Mouse (Mus musculus): ENCODE measurements at regions not wholly inside any gene's neighbourhood (a gene's known extent, or its start where the extent isn't known, plus 50 kb on each side); places are given as distances from the start of the nearest gene placed in this dataset.

DNA sequence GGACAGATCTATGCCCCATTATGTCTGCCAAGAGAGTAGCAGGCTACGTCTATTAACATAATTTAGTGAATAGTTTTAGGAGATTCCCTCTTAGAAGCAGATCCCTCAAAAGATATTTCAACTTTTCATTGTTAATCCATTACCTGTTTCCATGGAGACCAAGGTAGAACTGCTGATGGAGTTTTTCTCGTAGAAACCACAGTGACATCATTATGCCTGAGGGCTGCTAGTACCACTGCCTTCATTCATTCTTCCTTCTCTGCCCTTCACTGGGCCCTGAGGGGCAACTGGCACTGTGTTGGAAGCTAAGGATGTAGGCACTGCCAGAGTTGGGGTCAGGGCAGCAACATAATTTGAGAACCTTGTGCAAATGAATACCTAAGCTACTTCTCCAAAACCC lies 198.2 kb downstream of the Cep170 start:
- H3K79me2 ChIP-seq (replicated peaks; ENCODE audit: control insufficient read depth, extremely low read depth, insufficient read depth, poor library complexity, severe bottlenecking): no peaks in the 10 kb centered on the region
- dilution Hi-C loops (cut with MboI; ENCODE audit: extremely low pct_ligation_motif_present, extremely low pct_unique_long_range_greater_than_20kb, low sequenced_read_pairs): no loop called here

DNA sequence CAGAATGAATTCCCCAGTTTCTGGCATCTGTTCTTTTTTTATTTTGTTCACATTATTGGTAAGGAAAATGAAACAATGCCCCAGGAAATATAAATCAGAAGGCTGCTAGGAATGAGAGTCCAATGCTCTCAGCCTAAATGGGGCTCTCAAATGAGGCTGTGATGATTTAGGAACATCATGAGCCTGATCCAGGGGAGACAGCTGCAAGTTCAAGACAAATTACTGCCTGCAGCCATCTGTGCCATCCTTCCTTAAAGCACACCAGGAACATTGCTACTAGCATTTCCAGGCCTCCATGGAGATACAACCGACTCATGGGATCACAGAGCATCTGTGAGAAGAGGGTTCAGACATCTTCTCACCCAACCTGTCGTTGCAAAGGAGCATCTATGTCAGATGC lies 219.6 kb downstream of the Cep170 start:
- DNase-seq (ENCODE audit: extremely low read depth): no peak
- no peaks in the 10 kb centered on the region for H3K79me2 ChIP-seq (replicated peaks; ENCODE audit: control insufficient read depth, extremely low read depth, insufficient read depth, poor library complexity, severe bottlenecking)
- no peak overlapping the region for H3K4me2 ChIP-seq (ENCODE audit: insufficient read depth, low read depth, poor library complexity, severe bottlenecking)
- no peaks in the 10 kb centered on the region for H3K27me3 ChIP-seq (replicated peaks)
- no peaks in the 10 kb centered on the region for H3K9me3 ChIP-seq (replicated peaks; ENCODE audit: low read length)
- H3K4me1 ChIP-seq (ENCODE audit: control insufficient read depth in 1 of 2, insufficient read depth in 2 of 2): no peaks in the 10 kb centered on the region
- dilution Hi-C loops (cut with MboI; ENCODE audit: extremely low pct_ligation_motif_present, extremely low pct_unique_long_range_greater_than_20kb, low sequenced_read_pairs) (no loop called here), in situ Hi-C loops (cut with MboI; ENCODE audit: low pct_ligation_motif_present, low pct_unique_long_range_greater_than_20kb, low sequenced_read_pairs) (no loop called here)
- H3K36me3 ChIP-seq (replicated peaks in 1 of 2; ENCODE audit: control insufficient read depth in 1 of 2, insufficient read depth in 1 of 2, low read length in 1 of 2): no peaks in the 10 kb centered on the region
- no peak overlapping the region for H3K9ac ChIP-seq (ENCODE audit: insufficient read depth, low read depth)
- H3K4me3 ChIP-seq (replicated peaks in 1 of 3; ENCODE audit: low read depth in 2 of 3, low read length in 2 of 3, poor library complexity in 1 of 3): no peak overlapping the region
- TF ChIP-seq EP300 (IDR thresholded peaks at IDR 0.05; ENCODE audit: low read length) (no peak), BHLHE40 (IDR thresholded peaks at IDR 0.05; ENCODE audit: low read depth, low read length) (no peak), CTCF (conservative IDR thresholded peaks at IDR 0.05 in 1 of 2, IDR thresholded peaks at IDR 0.05 in 1 of 2; ENCODE audit: low read depth in 2 of 2, low read length in 2 of 2) (no peak), USF2 (conservative IDR thresholded peaks at IDR 0.05; ENCODE audit: low read depth, low read length) (no peak), RCOR1 (conservative IDR thresholded peaks at IDR 0.05; ENCODE audit: low read depth, low read length) (no peak), JUND (conservative IDR thresholded peaks at IDR 0.05; ENCODE audit: low read depth, low read length) (no peak), TCF12 (IDR thresholded peaks at IDR 0.05; ENCODE audit: low read depth, low read length) (no peak)
- H3K27ac ChIP-seq (ENCODE audit: insufficient read depth, low read depth): no peak overlapping the region

More for the DNA sequence above, 198.2 kb downstream of the Cep170 start:
- Histone ChIP-seq H3K27ac (ENCODE audit: insufficient read depth, low read depth) (no peak overlapping the region), H3K4me3 (replicated peaks in 1 of 3; ENCODE audit: low read depth in 2 of 3, low read length in 2 of 3, poor library complexity in 1 of 3) (no peak overlapping the region), H3K36me3 (replicated peaks in 1 of 2; ENCODE audit: control insufficient read depth in 1 of 2, insufficient read depth in 1 of 2, low read length in 1 of 2) (no peaks in the 10 kb centered on the region), H3K9me3 (replicated peaks; ENCODE audit: low read length) (no peaks in the 10 kb centered on the region), H3K4me2 (ENCODE audit: insufficient read depth, low read depth, poor library complexity, severe bottlenecking) (no peak overlapping the region), H3K9ac (ENCODE audit: insufficient read depth, low read depth) (no peak overlapping the region), H3K4me1 (ENCODE audit: control insufficient read depth in 1 of 2, insufficient read depth in 2 of 2) (no peaks in the 10 kb centered on the region), H3K27me3 (replicated peaks) (no peaks in the 10 kb centered on the region)
- TF ChIP-seq USF1 (IDR thresholded peaks at IDR 0.05; ENCODE audit: low read depth, low read length): no peak
- in situ Hi-C loops (cut with MboI; ENCODE audit: low pct_ligation_motif_present, low pct_unique_long_range_greater_than_20kb, low sequenced_read_pairs): no loop called here
- DNase-seq (ENCODE audit: extremely low read depth): no peak

DNA sequence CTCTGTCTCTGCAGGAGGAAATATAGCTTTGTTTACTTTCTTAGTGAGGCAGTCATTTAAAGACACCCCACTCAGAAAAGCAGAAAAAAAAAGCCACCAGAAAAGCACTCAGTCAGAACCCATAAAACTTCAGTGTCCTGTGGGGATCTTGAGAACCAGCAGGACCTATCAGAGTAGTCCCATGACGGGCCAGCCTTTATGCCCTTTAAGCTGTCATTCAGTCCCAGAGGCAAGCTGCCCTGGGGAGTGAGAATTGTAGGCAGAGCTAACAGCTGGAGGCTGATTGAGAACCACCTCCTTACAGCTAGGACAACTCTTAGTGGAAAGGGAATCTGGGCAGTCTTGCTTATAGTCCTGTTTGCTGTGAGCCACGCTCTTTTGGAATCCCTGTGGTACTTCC lies 225.7 kb downstream of the Cep170 start:
- no peak for DNase-seq (ENCODE audit: extremely low read depth)
- H3K4me1 ChIP-seq (ENCODE audit: control insufficient read depth in 1 of 2, insufficient read depth in 2 of 2): no peaks in the 10 kb centered on the region
- H3K9ac ChIP-seq (ENCODE audit: insufficient read depth, low read depth): no peak overlapping the region
- H3K27ac ChIP-seq (ENCODE audit: insufficient read depth, low read depth): no peak overlapping the region
- H3K36me3 ChIP-seq (replicated peaks in 1 of 2; ENCODE audit: control insufficient read depth in 1 of 2, insufficient read depth in 1 of 2, low read length in 1 of 2): no peaks in the 10 kb centered on the region
- no peaks in the 10 kb centered on the region for H3K27me3 ChIP-seq (replicated peaks)
- in situ Hi-C loops (cut with MboI; ENCODE audit: low pct_ligation_motif_present, low pct_unique_long_range_greater_than_20kb, low sequenced_read_pairs) (no loop called here), dilution Hi-C loops (cut with MboI; ENCODE audit: extremely low pct_ligation_motif_present, extremely low pct_unique_long_range_greater_than_20kb, low sequenced_read_pairs) (no loop called here)
- H3K4me3 ChIP-seq (replicated peaks in 1 of 3; ENCODE audit: low read depth in 2 of 3, low read length in 2 of 3, poor library complexity in 1 of 3): no peak overlapping the region
- no peak overlapping the region for H3K4me2 ChIP-seq (ENCODE audit: insufficient read depth, low read depth, poor library complexity, severe bottlenecking)
- H3K79me2 ChIP-seq (replicated peaks; ENCODE audit: control insufficient read depth, extremely low read depth, insufficient read depth, poor library complexity, severe bottlenecking): no peaks in the 10 kb centered on the region
- no peaks in the 10 kb centered on the region for H3K9me3 ChIP-seq (replicated peaks; ENCODE audit: low read length)
- TF ChIP-seq MAZ (IDR thresholded peaks at IDR 0.05; ENCODE audit: low read depth, low read length) (no peak), USF2 (conservative IDR thresholded peaks at IDR 0.05; ENCODE audit: low read depth, low read length) (no peak), BHLHE40 (IDR thresholded peaks at IDR 0.05; ENCODE audit: low read depth, low read length) (no peak), ETS1 (conservative IDR thresholded peaks at IDR 0.05; ENCODE audit: low read depth, low read length) (no peak), SIN3A (IDR thresholded peaks at IDR 0.05; ENCODE audit: low read length) (no peak), ZC3H11A (IDR thresholded peaks at IDR 0.05; ENCODE audit: low read depth, low read length) (no peak), TBP (conservative IDR thresholded peaks at IDR 0.05; ENCODE audit: low read depth, low read length) (no peak), NRF1 (IDR thresholded peaks at IDR 0.05; ENCODE audit: low read depth, low read length) (no peak), TCF12 (IDR thresholded peaks at IDR 0.05; ENCODE audit: low read depth, low read length) (no peak), RAD21 (IDR thresholded peaks at IDR 0.05; ENCODE audit: low read depth, low read length) (no peak)

Measured in CH12.LX (cell line).